Mouse (Mus musculus) liver, embryonic 11.5 days (tissue): Measurements from ENCODE around the gene Brd3. TPM values are rescaled to one million over a fixed set of nuclear protein-coding genes. Genes with fewer than 3 reads are reported as not detected.
A peak's percentile ranks its signal among the peaks of the same experiment; 100 is the strongest.

Experiments
- ATAC-seq: fragments of 200-750 bp; cut with Nextera tagmentation; replicated peaks from 2 replicates; pipeline ENCODE4 v1.8.0; 2017; ENCODE audit warnings: moderate number of reproducible peaks, mild to moderate bottlenecking, moderate TSS enrichment, moderate library complexity; ENCODE audit not compliant: low FRiP score
- DNase-seq: peaks from one replicate; pipeline ENCODE4 v3.0.0-alpha.2; 2017; ENCODE audit warnings: low spot score
- H3K27ac ChIP-seq: fragments of 300-500 bp; sonication (generic); 2 replicates; pipeline ENCODE4 v1.5.1; 2014; ENCODE audit warnings: mild to moderate bottlenecking, low read depth, low read length, control low read depth
- H3K27me3 ChIP-seq: fragments of 300-500 bp; sonication (generic); replicated peaks from 2 replicates; pipeline ENCODE4 v1.6.1; 2014; ENCODE audit warnings: low read length, mixed read lengths; ENCODE audit not compliant: control insufficient read depth, insufficient read depth
- H3K36me3 ChIP-seq: fragments of 300-500 bp; sonication (generic); 2 replicates; pipeline ENCODE4 v1.6.1; 2014; ENCODE audit warnings: mild to moderate bottlenecking, low read length, moderate library complexity, mixed read lengths; ENCODE audit not compliant: control insufficient read depth, insufficient read depth
- H3K4me1 ChIP-seq: fragments of 300-500 bp; sonication (generic); replicated peaks from 2 replicates; pipeline ENCODE4 v1.6.1; 2014; ENCODE audit warnings: low read length, mixed read lengths; ENCODE audit not compliant: control insufficient read depth, insufficient read depth
- H3K4me2 ChIP-seq: fragments of 300-500 bp; sonication (generic); 2 replicates; pipeline ENCODE4 v1.6.1; 2014; ENCODE audit warnings: mild to moderate bottlenecking, control low read depth, moderate library complexity
- H3K4me3 ChIP-seq: fragments of 300-500 bp; sonication (generic); 2 replicates; pipeline ENCODE4 v1.5.1; 2014; ENCODE audit warnings: low read depth, low read length, control low read depth
- H3K9ac ChIP-seq: fragments of 300-500 bp; sonication (generic); 2 replicates; pipeline ENCODE4 v1.6.1; 2014; ENCODE audit warnings: low read depth, low read length, control low read depth
- H3K9me3 ChIP-seq: fragments of 300-500 bp; sonication (generic); 2 replicates; pipeline ENCODE4 v1.6.1; 2016; ENCODE audit warnings: low read length, inconsistent platforms, mixed read lengths; ENCODE audit not compliant: control insufficient read depth
- WGBS: fragments of 180-500 bp; shearing (Covaris S2); extraction: QIAGEN DNeasy Blood & Tissue Kit; methylation state at CpG from one replicate; pipeline ENCODE4 v1.1.7; 2014; 5-methylcytosine and 5-hydroxymethylcytosine counted together
- polyA plus RNA-seq: library from polyadenylated mRNA; unstranded; fragments of >200 nt; fragmentation: Nextera tagmentation; extraction: Ambion mirVana; gene quantifications from 2 replicates; pipeline ENCODE4 v1.2.1, GENCODE M21; 2014

The Brd3 gene
- polyA plus RNA-seq, 1 experiment from 2014 or later, result 113 TPM

GRCm38 (mm10) chr2:27438281-27438680 lies 69.2 kb downstream of the Brd3 start:
- Histone ChIP-seq H3K4me2 (no peak overlapping the region), H3K9me3 (no peaks in the 10 kb centered on the region), H3K4me1 (peaks cover 17% of the 10 kb centered on the region), H3K27ac (no peak overlapping the region), H3K4me3 (no peak overlapping the region), H3K27me3 (no peaks in the 10 kb centered on the region), H3K9ac (no peak overlapping the region), H3K36me3 (no peaks in the 10 kb centered on the region)
- peak; percentile 78 for DNase-seq
- ATAC-seq, result peak; percentile 62; the same call in 1 of the 2 replicates
- WGBS, result 11% methylated on average over 11 of the region's 11 CpGs

DNA sequence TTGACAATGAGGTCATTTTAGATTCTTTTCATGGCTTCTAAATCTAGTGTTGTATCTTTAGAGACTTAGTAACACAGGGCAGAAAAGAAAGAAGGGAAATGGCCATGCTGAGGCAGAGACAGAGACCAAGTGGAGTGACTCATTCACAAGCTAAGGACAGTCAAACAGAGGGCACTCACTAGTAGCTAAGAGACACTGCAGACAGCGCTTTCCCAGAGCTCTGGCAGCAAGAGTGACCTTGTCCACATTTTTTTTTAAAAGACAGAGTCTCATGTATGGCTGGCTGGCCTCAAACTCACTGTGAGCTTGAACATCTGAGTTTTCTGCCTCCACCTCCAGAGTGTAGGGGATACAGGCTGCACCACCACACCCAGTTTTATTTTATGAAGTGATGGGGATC lies 69.6 kb downstream of the Brd3 start:
- H3K9me3 ChIP-seq, result no peaks in the 10 kb centered on the region
- no peaks in the 10 kb centered on the region for H3K27me3 ChIP-seq
- H3K27ac ChIP-seq, result no peak overlapping the region
- no peak overlapping the region for H3K9ac ChIP-seq
- no peaks in the 10 kb centered on the region for H3K36me3 ChIP-seq
- WGBS, result 63% methylated on average over 1 of the region's 1 CpGs
- DNase-seq (no peak), ATAC-seq (no peak)
- H3K4me2 ChIP-seq, result no peak overlapping the region
- peaks cover 15% of the 10 kb centered on the region for H3K4me1 ChIP-seq
- no peak overlapping the region for H3K4me3 ChIP-seq

DNA sequence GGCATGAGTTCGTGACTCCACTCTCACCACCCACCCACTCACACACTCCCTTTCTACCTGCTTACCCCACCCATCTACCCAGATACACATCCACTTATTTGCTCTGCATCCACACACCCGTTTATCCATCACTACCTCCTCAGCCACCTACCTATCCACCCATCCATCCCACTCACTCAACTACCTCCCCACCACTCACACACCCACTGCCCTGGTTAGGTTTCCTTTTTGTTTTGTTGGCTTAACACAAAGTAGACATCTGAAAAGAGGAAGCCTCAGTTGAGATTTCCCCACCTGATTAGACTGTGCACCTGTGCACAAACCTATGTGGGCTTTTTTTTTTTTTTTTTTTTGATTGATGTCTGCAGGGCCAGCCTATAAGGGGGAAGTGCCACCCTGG lies 74.9 kb downstream of the Brd3 start:
- WGBS, result 74% methylated on average over 2 of the region's 2 CpGs
- H3K4me2 ChIP-seq, result no peak overlapping the region
- peaks cover 4% of the 10 kb centered on the region for H3K4me1 ChIP-seq
- DNase-seq (no peak), ATAC-seq (no peak)
- no peaks in the 10 kb centered on the region for H3K27me3 ChIP-seq
- no peaks in the 10 kb centered on the region for H3K36me3 ChIP-seq
- H3K27ac ChIP-seq, result no peak overlapping the region
- no peak overlapping the region for H3K9ac ChIP-seq
- H3K4me3 ChIP-seq, result no peak overlapping the region
- H3K9me3 ChIP-seq, result no peaks in the 10 kb centered on the region

GRCm38 (mm10) chr2:27430621-27431020 lies 76.8 kb downstream of the Brd3 start:
- H3K4me3 ChIP-seq, result no peak overlapping the region
- no peak overlapping the region for H3K4me2 ChIP-seq
- ATAC-seq, result no peak
- H3K9me3 ChIP-seq, result no peaks in the 10 kb centered on the region
- H3K9ac ChIP-seq, result no peak overlapping the region
- no peak for DNase-seq
- peaks cover 10% of the 10 kb centered on the region for H3K4me1 ChIP-seq
- no peaks in the 10 kb centered on the region for H3K36me3 ChIP-seq
- no peak overlapping the region for H3K27ac ChIP-seq
- WGBS, result 84% methylated on average over 7 of the region's 7 CpGs
- no peaks in the 10 kb centered on the region for H3K27me3 ChIP-seq

- no peak overlapping the region for H3K27ac ChIP-seq
- ATAC-seq (no peak), DNase-seq (peak; percentile 77)
- no peak overlapping the region for H3K4me3 ChIP-seq
- WGBS, result under 1% methylated on average over 4 of the region's 4 CpGs
- H3K27me3 ChIP-seq, result no peaks in the 10 kb centered on the region
- peaks cover 32% of the 10 kb centered on the region for H3K4me1 ChIP-seq
- H3K9me3 ChIP-seq, result no peaks in the 10 kb centered on the region
- H3K9ac ChIP-seq, result no peak overlapping the region
- no peaks in the 10 kb centered on the region for H3K36me3 ChIP-seq
- H3K4me2 ChIP-seq, result no peak overlapping the region
Observed at GRCm38 (mm10) chr2:27428071-27428470, 79.4 kb downstream of the Brd3 start.

DNA sequence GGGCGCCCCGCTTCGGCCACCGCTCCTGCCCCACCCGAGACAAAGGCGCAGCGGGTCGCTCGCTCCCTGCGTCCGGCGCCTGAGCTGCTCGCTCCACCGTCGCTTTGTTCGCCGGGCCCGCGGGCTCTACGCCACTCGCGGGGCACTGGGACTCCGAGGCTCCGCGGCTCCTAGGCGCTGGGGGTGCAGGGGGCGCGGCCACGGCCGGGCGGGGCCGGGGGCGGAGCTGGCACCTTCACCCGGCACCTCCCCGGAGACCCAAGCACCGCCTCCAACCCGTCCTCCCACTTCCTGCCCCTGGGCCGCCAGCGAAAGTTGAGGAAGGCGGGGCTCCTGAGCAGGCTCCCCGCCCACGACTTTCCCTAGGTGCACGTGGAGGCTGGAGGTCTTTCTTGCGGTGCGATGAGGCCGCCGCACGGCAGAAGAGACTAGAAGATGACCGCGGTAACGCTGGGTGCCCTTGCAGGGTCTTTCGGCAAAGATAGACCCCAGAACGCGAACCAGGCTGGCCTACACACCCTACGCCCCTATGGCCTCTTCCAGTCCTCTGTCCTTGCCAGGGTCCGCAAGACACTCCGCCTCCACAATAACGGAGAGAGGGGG lies 80.5 kb downstream of the Brd3 start, which contains the start of gene Vav2:
Gene Vav2, minus strand, starts transcription at position 179 of the 603 bp plus-strand sequence.
- Histone ChIP-seq H3K36me3 (no peaks in the 10 kb centered on the region), H3K27ac (peak within 1 kb of the TSS; percentile 64; the same call in 1 of the 2 replicates), H3K9me3 (no peaks in the 10 kb centered on the region), H3K4me3 (peak within 1 kb of the TSS; percentile 77), H3K27me3 (no peaks in the 10 kb centered on the region), H3K4me2 (peak within 1 kb of the TSS; percentile 98), H3K9ac (peak within 1 kb of the TSS; percentile 79), H3K4me1 (peaks cover 32% of the 10 kb centered on the region)
- 1% methylated on average over 58 of the region's 58 CpGs for WGBS
- peak; percentile 94 for ATAC-seq
- DNase-seq, result peak; percentile 95

- Histone ChIP-seq H3K27ac (peak overlapping the region; percentile 64; the same call in 1 of the 2 replicates), H3K9me3 (no peaks in the 10 kb centered on the region), H3K4me1 (peaks cover 32% of the 10 kb centered on the region), H3K4me3 (peak overlapping the region; percentile 77), H3K36me3 (no peaks in the 10 kb centered on the region), H3K27me3 (no peaks in the 10 kb centered on the region), H3K4me2 (peak overlapping the region; percentile 98), H3K9ac (peak overlapping the region; percentile 79)
- DNase-seq (no peak), ATAC-seq (peak; percentile 61)
- under 1% methylated on average over 55 of the region's 64 CpGs for WGBS
Observed at GRCm38 (mm10) chr2:27426406-27426854, 81.0 kb downstream of the Brd3 start.

- Histone ChIP-seq H3K27me3 (no peaks in the 10 kb centered on the region), H3K9ac (peak overlapping the region; percentile 79), H3K4me2 (peak overlapping the region; percentile 98), H3K9me3 (no peaks in the 10 kb centered on the region), H3K4me3 (peak overlapping the region; percentile 77), H3K36me3 (no peaks in the 10 kb centered on the region), H3K27ac (peak overlapping the region; percentile 64; the same call in 1 of the 2 replicates), H3K4me1 (peaks cover 32% of the 10 kb centered on the region)
- under 1% methylated on average over 60 of the region's 60 CpGs for WGBS
- ATAC-seq, result peak; percentile 21
- peak; percentile 70 for DNase-seq
Observed at GRCm38 (mm10) chr2:27425751-27426405, 81.6 kb downstream of the Brd3 start.
